Mouse (Mus musculus) liver, embryonic 14.5 days (tissue): ENCODE measurements around the gene Clrn3. TPM values are rescaled to one million over a fixed set of nuclear protein-coding genes. Genes with fewer than 3 reads are reported as not detected.

ENCODE experiments used
- ATAC-seq: fragments of 200-750 bp; cut with Nextera tagmentation; 2 replicates; pipeline ENCODE4 v1.8.0; 2017; ENCODE audit warnings: moderate number of reproducible peaks, mild to moderate bottlenecking, moderate library complexity; ENCODE audit not compliant: insufficient read depth
- DNase-seq, 3 experiments: peaks; one replicate each; pipeline ENCODE4 v3.0.0-alpha.2; 2012 to 2013; ENCODE audit warnings: low read depth in 3 of 3, low spot score in 3 of 3
- H3K27ac ChIP-seq: fragments of 300-500 bp; sonication (generic); 2 replicates; pipeline ENCODE4 v1.5.1; 2014; ENCODE audit warnings: moderate library complexity, mild to moderate bottlenecking, control low read depth, inconsistent platforms
- H3K27me3 ChIP-seq: fragments of 300-500 bp; sonication (generic); 2 replicates; pipeline ENCODE4 v1.6.1; 2014; ENCODE audit warnings: mild to moderate bottlenecking, low read length, moderate library complexity; ENCODE audit not compliant: control insufficient read depth, insufficient read depth
- H3K36me3 ChIP-seq: fragments of 300-500 bp; sonication (generic); replicated peaks from 2 replicates; pipeline ENCODE4 v1.6.1; 2014; ENCODE audit warnings: low read depth; ENCODE audit not compliant: control insufficient read depth, insufficient read depth
- H3K4me1 ChIP-seq, 2 experiments: fragments of 200-500 bp in 1 of 2; fragments of 300-500 bp in 1 of 2; sonication (generic) in 1 of 2; replicated peaks; 2 replicates each; pipeline ENCODE4 v1.6.1; 2012 to 2014; ENCODE audit warnings: antibody characterized with exemption in 1 of 2, inconsistent platforms in 1 of 2, low read length in 1 of 2; ENCODE audit not compliant: control insufficient read depth in 2 of 2, insufficient read depth in 2 of 2
- H3K4me2 ChIP-seq: fragments of 300-500 bp; sonication (generic); 2 replicates; pipeline ENCODE4 v1.6.1; 2014; ENCODE audit warnings: low read depth, mild to moderate bottlenecking, control low read depth, moderate library complexity
- H3K4me3 ChIP-seq, 2 experiments: fragments of 200-500 bp in 1 of 2; fragments of 300-500 bp in 1 of 2; sonication (generic) in 1 of 2; 2 replicates each; pipeline ENCODE4 v1.5.1; 2012 to 2014; ENCODE audit warnings: low read depth in 2 of 2, low read length in 2 of 2, mild to moderate bottlenecking in 2 of 2, control low read depth in 1 of 2, inconsistent platforms in 1 of 2, moderate library complexity in 1 of 2; ENCODE audit not compliant: insufficient read depth in 1 of 2
- H3K9ac ChIP-seq: fragments of 300-500 bp; sonication (generic); replicated peaks from 2 replicates; pipeline ENCODE4 v1.6.1; 2014; ENCODE audit warnings: mild to moderate bottlenecking, control low read depth, moderate library complexity
- H3K9me3 ChIP-seq: fragments of 300-500 bp; sonication (generic); 2 replicates; pipeline ENCODE4 v1.6.1; 2016; ENCODE audit warnings: low read length, mixed read lengths; ENCODE audit not compliant: control insufficient read depth
- CTCF ChIP-seq: IDR thresholded peaks from 2 replicates; pipeline ENCODE4 v1.5.1; 2016; ENCODE audit warnings: antibody characterized with exemption, low read depth, control low read depth
- EP300 ChIP-seq: IDR thresholded peaks from 2 replicates; pipeline ENCODE4 v1.6.1; 2016; ENCODE audit warnings: antibody characterized with exemption, low read depth
- WGBS: fragments of 180-500 bp; shearing (Covaris S2); extraction: QIAGEN DNeasy Blood & Tissue Kit; methylation state at CpG from one replicate; pipeline ENCODE4 v1.1.7; 2014; ENCODE audit not compliant: insufficient replicate concordance; 5-methylcytosine and 5-hydroxymethylcytosine counted together
- polyA plus RNA-seq, 2 experiments: library from polyadenylated mRNA; depleted of rRNA in 1 of 2; stranded (reverse) in 1 of 2; unstranded in 1 of 2; fragments of >200 nt; fragmentation: Nextera tagmentation in 1 of 2; extraction: Ambion mirVana in 1 of 2; gene quantifications; 2 replicates each; pipeline versions ENCODE4 v1.2.1 to v1.2.3; 2012 to 2014

The Clrn3 gene
- polyA plus RNA-seq, 2 experiments = not detected

- TF ChIP-seq EP300 (no peak), CTCF (no peak)
- no peaks in the 10 kb centered on the region; the same call in 1 of the 2 replicates for H3K27me3 ChIP-seq
- no peak overlapping the region for H3K4me2 ChIP-seq
- no peaks in the 10 kb centered on the region for H3K36me3 ChIP-seq
- ATAC-seq = no peak
- H3K9me3 ChIP-seq = no peaks in the 10 kb centered on the region
- no peaks in the 10 kb centered on the region for H3K4me1 ChIP-seq
- H3K27ac ChIP-seq = no peak overlapping the region
- H3K9ac ChIP-seq = no peak overlapping the region
- WGBS = 58% methylated on average over 10 of the region's 10 CpGs
- no peak overlapping the region for H3K4me3 ChIP-seq
- no peak for DNase-seq
Measured at GRCm38 (mm10) chr7:135479322-135479880, 49.1 kb downstream of the Clrn3 start.

GRCm38 (mm10) chr7:135477256-135477655, 51.2 kb downstream of the Clrn3 start:
- Histone ChIP-seq H3K4me1 (no peaks in the 10 kb centered on the region), H3K9me3 (no peaks in the 10 kb centered on the region), H3K27me3 (no peaks in the 10 kb centered on the region), H3K36me3 (no peaks in the 10 kb centered on the region), H3K4me3 (no peak overlapping the region), H3K27ac (no peak overlapping the region), H3K9ac (no peak overlapping the region), H3K4me2 (no peak overlapping the region)
- no peak for ATAC-seq
- no peak for TF ChIP-seq EP300
- no peak for TF ChIP-seq CTCF
- WGBS = 49% methylated on average over 5 of the region's 5 CpGs
- no peak for DNase-seq

GRCm38 (mm10) chr7:135475981-135476380, 52.5 kb downstream of the Clrn3 start:
- Histone ChIP-seq H3K36me3 (no peaks in the 10 kb centered on the region), H3K9ac (no peak overlapping the region), H3K4me2 (no peak overlapping the region), H3K4me3 (no peak overlapping the region), H3K27ac (no peak overlapping the region), H3K4me1 (no peaks in the 10 kb centered on the region), H3K9me3 (no peaks in the 10 kb centered on the region), H3K27me3 (no peaks in the 10 kb centered on the region)
- no peak for ATAC-seq
- TF ChIP-seq CTCF (no peak), EP300 (no peak)
- no peak for DNase-seq
- 48% methylated on average over 8 of the region's 8 CpGs for WGBS

- no peak for ATAC-seq
- Histone ChIP-seq H3K9ac (no peak overlapping the region), H3K4me3 (no peak overlapping the region), H3K9me3 (no peaks in the 10 kb centered on the region), H3K4me1 (no peaks in the 10 kb centered on the region), H3K27ac (no peak overlapping the region), H3K4me2 (no peak overlapping the region), H3K27me3 (no peaks in the 10 kb centered on the region), H3K36me3 (no peaks in the 10 kb centered on the region)
- 53% methylated on average over 5 of the region's 5 CpGs for whole genome bisulfite sequencing
- DNase-seq = no peak
- no peak for TF ChIP-seq CTCF
- no peak for TF ChIP-seq EP300
Measured at GRCm38 (mm10) chr7:135470319-135470718, 58.1 kb downstream of the Clrn3 start.

- DNase-seq (no peak), ATAC-seq (no peak)
- Histone ChIP-seq H3K36me3 (no peaks in the 10 kb centered on the region), H3K9ac (no peak overlapping the region), H3K9me3 (no peaks in the 10 kb centered on the region), H3K4me3 (no peak overlapping the region), H3K27ac (no peak overlapping the region), H3K4me2 (no peak overlapping the region), H3K4me1 (no peaks in the 10 kb centered on the region), H3K27me3 (no peaks in the 10 kb centered on the region)
- TF ChIP-seq CTCF = no peak
- no peak for TF ChIP-seq EP300
- WGBS = 53% methylated on average over 7 of the region's 7 CpGs
Measured at GRCm38 (mm10) chr7:135468631-135469030, 59.8 kb downstream of the Clrn3 start.
